Mouse (Mus musculus): ENCODE measurements around the gene Arap2. TPM values are rescaled to one million over a fixed set of nuclear protein-coding genes. Genes with fewer than 3 reads are reported as not detected.

Arap2 gene
- total and polyA plus RNA-seq, 2 experiments from 2014 or later, result 2.1 to 2.2 TPM

DNA sequence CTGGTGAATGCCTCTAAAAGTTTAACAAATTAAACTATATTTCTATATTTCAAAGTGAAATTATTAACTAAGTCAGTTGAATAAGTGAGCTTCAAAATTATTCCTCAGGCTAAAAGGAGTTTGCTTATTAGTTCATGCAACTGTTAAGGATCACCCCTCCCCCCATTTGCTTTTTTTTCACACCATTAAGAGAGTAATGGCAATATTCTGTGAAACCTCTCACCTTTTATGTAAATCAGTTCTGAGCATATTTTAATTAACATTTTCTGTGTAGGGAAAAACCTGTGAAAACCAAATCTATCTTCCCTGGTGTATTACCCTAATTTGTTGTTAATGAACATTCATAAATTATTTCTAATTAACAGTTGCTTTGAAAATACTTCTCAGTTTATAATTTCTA is 147.7 kb downstream of the Arap2 start:
- H3K4me2 ChIP-seq (ENCODE audit: low read depth, low read length), result no peak overlapping the region
- H3K9ac ChIP-seq (replicated peaks; ENCODE audit: low read depth, low read length), result no peak overlapping the region

DNA sequence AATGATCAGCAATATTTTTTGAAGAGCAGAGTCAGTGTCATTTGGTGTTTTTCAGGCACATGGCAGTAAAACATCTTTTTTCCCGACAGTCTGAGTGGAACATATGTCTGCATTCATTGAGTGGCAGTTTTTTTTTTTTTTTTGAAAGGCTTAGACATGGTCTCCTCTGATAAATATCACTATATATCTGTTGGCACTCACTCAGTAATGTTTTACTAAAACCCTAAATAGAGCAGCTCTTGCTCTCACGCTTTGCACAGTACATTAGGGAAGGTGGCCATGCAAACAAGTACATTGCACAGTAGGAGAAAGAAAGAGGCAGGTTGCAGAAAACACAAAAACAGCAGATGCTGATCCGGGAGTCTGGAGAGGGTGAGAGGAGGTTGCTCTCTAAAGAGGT is 154.0 kb downstream of the Arap2 start:
- no peak overlapping the region for H3K27ac ChIP-seq (ENCODE audit: low read depth)
- TF ChIP-seq CTCF (IDR thresholded peaks at IDR 0.05; ENCODE audit: low read depth) (no peak), EP300 (IDR thresholded peaks at IDR 0.05; ENCODE audit: low read depth) (no peak)
- 57% methylated on average over 3 of the region's 3 CpGs for WGBS

More for the DNA sequence above, 147.7 kb downstream of the Arap2 start:
- no peak overlapping the region for H3K27ac ChIP-seq (ENCODE audit: low read depth)
- TF ChIP-seq EP300 (IDR thresholded peaks at IDR 0.05; ENCODE audit: low read depth) (no peak), CTCF (IDR thresholded peaks at IDR 0.05; ENCODE audit: low read depth) (no peak)
- DNase-seq (ENCODE audit: low spot score) (no peak), ATAC-seq (ENCODE audit: insufficient read depth, low read depth) (no peak)
- no peak overlapping the region for H3K4me3 ChIP-seq (ENCODE audit: low read depth, low read length)
- no peaks in the 10 kb centered on the region for H3K4me1 ChIP-seq (ENCODE audit: control insufficient read depth, insufficient read depth)
- H3K36me3 ChIP-seq (replicated peaks; ENCODE audit: control insufficient read depth, insufficient read depth, low read length), result no peaks in the 10 kb centered on the region
- no peaks in the 10 kb centered on the region for H3K27me3 ChIP-seq (ENCODE audit: control insufficient read depth, insufficient read depth, low read length)
- no peaks in the 10 kb centered on the region for H3K9me3 ChIP-seq (replicated peaks; ENCODE audit: control insufficient read depth, low read length)

DNA sequence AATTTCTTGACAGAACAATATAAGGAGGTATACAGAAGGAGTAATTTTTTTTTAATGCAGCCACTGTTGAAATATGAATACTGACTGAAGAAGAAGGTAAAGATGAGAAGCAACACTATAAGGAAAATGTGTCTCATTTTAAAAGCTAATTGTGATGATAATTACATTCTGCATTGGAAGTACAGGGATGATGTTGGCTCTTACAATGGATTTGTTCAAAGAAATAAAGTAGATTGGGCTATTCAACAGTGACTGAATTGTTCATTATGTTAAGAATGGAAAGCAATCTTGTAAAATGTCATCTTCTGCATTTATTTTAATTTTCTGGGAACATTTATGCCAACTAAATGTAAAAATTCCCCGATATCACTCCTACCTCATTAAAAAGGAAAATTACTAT is 178.6 kb downstream of the Arap2 start:
- H3K9ac ChIP-seq (replicated peaks; ENCODE audit: low read depth, low read length), result no peak overlapping the region
- H3K27ac ChIP-seq (ENCODE audit: low read depth), result no peak overlapping the region
- H3K9me3 ChIP-seq (replicated peaks; ENCODE audit: control insufficient read depth, low read length), result no peaks in the 10 kb centered on the region
- DNase-seq (ENCODE audit: low spot score), result no peak
- 81% methylated on average over 1 of the region's 1 CpGs for WGBS
- no peaks in the 10 kb centered on the region for H3K4me1 ChIP-seq (ENCODE audit: control insufficient read depth, insufficient read depth)
- TF ChIP-seq CTCF (IDR thresholded peaks at IDR 0.05; ENCODE audit: low read depth) (no peak), EP300 (IDR thresholded peaks at IDR 0.05; ENCODE audit: low read depth) (no peak)
- no peaks in the 10 kb centered on the region for H3K36me3 ChIP-seq (replicated peaks; ENCODE audit: control insufficient read depth, insufficient read depth, low read length)
- H3K27me3 ChIP-seq (ENCODE audit: control insufficient read depth, insufficient read depth, low read length), result no peaks in the 10 kb centered on the region
- no peak overlapping the region for H3K4me2 ChIP-seq (ENCODE audit: low read depth, low read length)
- ATAC-seq (ENCODE audit: insufficient read depth, low read depth), result no peak
- H3K4me3 ChIP-seq (ENCODE audit: low read depth, low read length), result no peak overlapping the region

More for the DNA sequence above, 154.0 kb downstream of the Arap2 start:
- Histone ChIP-seq H3K4me2 (ENCODE audit: low read depth, low read length) (no peak overlapping the region), H3K4me1 (ENCODE audit: control insufficient read depth, insufficient read depth) (no peaks in the 10 kb centered on the region), H3K9ac (replicated peaks; ENCODE audit: low read depth, low read length) (no peak overlapping the region), H3K27me3 (ENCODE audit: control insufficient read depth, insufficient read depth, low read length) (no peaks in the 10 kb centered on the region), H3K36me3 (replicated peaks; ENCODE audit: control insufficient read depth, insufficient read depth, low read length) (no peaks in the 10 kb centered on the region), H3K9me3 (replicated peaks; ENCODE audit: control insufficient read depth, low read length) (no peaks in the 10 kb centered on the region), H3K4me3 (ENCODE audit: low read depth, low read length) (no peak overlapping the region)
- no peak for DNase-seq (ENCODE audit: low spot score)
- no peak for ATAC-seq (ENCODE audit: insufficient read depth, low read depth)

DNA sequence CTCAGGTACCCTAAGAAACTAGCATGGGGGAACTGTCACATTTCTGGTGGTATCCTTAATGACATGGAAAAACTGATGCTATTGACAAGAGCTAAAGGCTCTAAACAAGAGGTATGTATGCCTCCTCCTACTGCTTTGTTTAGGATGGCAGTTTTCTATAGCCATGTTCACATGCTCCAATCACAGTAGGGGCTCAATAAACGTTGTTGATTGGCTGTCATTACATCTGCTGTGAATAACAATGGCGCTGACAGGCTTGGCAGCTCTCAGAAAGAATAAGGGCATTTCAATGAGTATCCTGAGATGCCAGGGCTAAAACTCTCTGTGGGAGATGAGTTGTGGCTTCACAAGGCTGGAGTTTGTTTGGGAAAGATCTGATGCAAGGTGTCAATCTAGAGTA is 183.3 kb downstream of the Arap2 start:
- Histone ChIP-seq H3K27me3 (ENCODE audit: control insufficient read depth, insufficient read depth, low read length) (no peaks in the 10 kb centered on the region), H3K36me3 (replicated peaks; ENCODE audit: control insufficient read depth, insufficient read depth, low read length) (no peaks in the 10 kb centered on the region), H3K27ac (ENCODE audit: low read depth) (no peak overlapping the region), H3K4me2 (ENCODE audit: low read depth, low read length) (no peak overlapping the region), H3K4me1 (ENCODE audit: control insufficient read depth, insufficient read depth) (no peaks in the 10 kb centered on the region), H3K9ac (replicated peaks; ENCODE audit: low read depth, low read length) (no peak overlapping the region), H3K4me3 (ENCODE audit: low read depth, low read length) (no peak overlapping the region), H3K9me3 (replicated peaks; ENCODE audit: control insufficient read depth, low read length) (no peaks in the 10 kb centered on the region)
- no peak for TF ChIP-seq EP300 (IDR thresholded peaks at IDR 0.05; ENCODE audit: low read depth)
- TF ChIP-seq CTCF (IDR thresholded peaks at IDR 0.05; ENCODE audit: low read depth), result no peak
- 29% methylated on average over 2 of the region's 2 CpGs for WGBS
- ATAC-seq (ENCODE audit: insufficient read depth, low read depth) (no peak), DNase-seq (ENCODE audit: low spot score) (no peak)

DNA sequence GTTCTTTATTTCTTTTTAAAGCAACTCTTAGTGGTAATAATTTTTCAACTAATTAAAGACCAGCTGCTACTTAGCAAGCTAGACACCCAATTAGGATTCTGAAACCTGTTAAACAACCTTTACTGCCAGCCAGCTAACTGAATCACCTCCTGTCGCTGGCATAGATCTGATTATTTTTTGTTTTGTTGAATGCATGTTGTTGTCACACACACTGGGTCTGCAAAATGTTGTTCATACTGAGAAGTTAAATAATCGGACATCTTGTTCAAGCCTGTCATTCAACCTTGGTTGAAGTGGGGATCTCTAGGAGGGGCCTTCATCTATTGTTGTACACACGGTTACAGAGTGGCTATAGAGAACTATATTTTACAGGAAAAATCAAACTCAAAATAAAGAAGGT is 184.3 kb downstream of the Arap2 start:
- Histone ChIP-seq H3K27ac (ENCODE audit: low read depth) (no peak overlapping the region), H3K4me2 (ENCODE audit: low read depth, low read length) (no peak overlapping the region), H3K9me3 (replicated peaks; ENCODE audit: control insufficient read depth, low read length) (no peaks in the 10 kb centered on the region), H3K36me3 (replicated peaks; ENCODE audit: control insufficient read depth, insufficient read depth, low read length) (no peaks in the 10 kb centered on the region), H3K9ac (replicated peaks; ENCODE audit: low read depth, low read length) (no peak overlapping the region), H3K27me3 (ENCODE audit: control insufficient read depth, insufficient read depth, low read length) (no peaks in the 10 kb centered on the region), H3K4me1 (ENCODE audit: control insufficient read depth, insufficient read depth) (no peaks in the 10 kb centered on the region), H3K4me3 (ENCODE audit: low read depth, low read length) (no peak overlapping the region)
- 67% methylated on average over 3 of the region's 3 CpGs for WGBS
- no peak for ATAC-seq (ENCODE audit: insufficient read depth, low read depth)
- TF ChIP-seq CTCF (IDR thresholded peaks at IDR 0.05; ENCODE audit: low read depth) (no peak), EP300 (IDR thresholded peaks at IDR 0.05; ENCODE audit: low read depth) (no peak)
- no peak for DNase-seq (ENCODE audit: low spot score)

DNA sequence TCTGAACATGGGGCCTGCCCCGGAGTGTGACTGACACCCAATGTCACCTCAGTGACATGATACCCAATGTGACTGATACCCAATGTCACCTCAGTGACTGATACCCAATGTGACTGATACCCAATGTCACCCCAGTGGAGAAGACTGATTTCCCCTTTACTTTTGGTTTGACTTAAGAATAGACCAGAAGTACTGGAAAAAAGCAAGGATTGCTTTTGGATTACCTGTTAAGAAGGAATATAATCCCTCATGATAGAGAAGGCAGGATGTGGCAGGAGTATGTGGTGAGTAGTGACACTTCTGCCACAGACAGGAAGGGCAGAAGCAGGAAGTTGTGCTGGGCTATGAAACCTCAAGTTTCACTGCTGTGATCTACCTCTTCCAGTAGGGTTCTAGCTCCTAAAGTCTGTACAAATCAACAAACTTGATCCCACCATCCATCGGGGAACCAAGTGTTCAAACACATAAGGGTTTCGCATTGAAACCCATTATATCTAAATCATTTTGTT is 191.6 kb downstream of the Arap2 start:
- Histone ChIP-seq H3K4me2 (ENCODE audit: low read depth, low read length) (no peak overlapping the region), H3K4me1 (ENCODE audit: control insufficient read depth, insufficient read depth) (no peaks in the 10 kb centered on the region), H3K4me3 (ENCODE audit: low read depth, low read length) (no peak overlapping the region), H3K36me3 (replicated peaks; ENCODE audit: control insufficient read depth, insufficient read depth, low read length) (no peaks in the 10 kb centered on the region), H3K27me3 (ENCODE audit: control insufficient read depth, insufficient read depth, low read length) (no peaks in the 10 kb centered on the region), H3K9me3 (replicated peaks; ENCODE audit: control insufficient read depth, low read length) (no peaks in the 10 kb centered on the region), H3K27ac (ENCODE audit: low read depth) (no peak overlapping the region), H3K9ac (replicated peaks; ENCODE audit: low read depth, low read length) (no peak overlapping the region)
- no peak for DNase-seq (ENCODE audit: low spot score)
- TF ChIP-seq EP300 (IDR thresholded peaks at IDR 0.05; ENCODE audit: low read depth) (no peak), CTCF (IDR thresholded peaks at IDR 0.05; ENCODE audit: low read depth) (no peak)
- WGBS, result 79% methylated on average over 3 of the region's 3 CpGs
- ATAC-seq (ENCODE audit: insufficient read depth, low read depth), result no peak

Other genes with a start within 250 kb of the Arap2 start
- not detected in 2 replicates for gene Dthd1, start 47.7 kb upstream of the Arap2 start, total RNA-seq (2014; rRNA removed; ENCODE audit: low replicate concordance)
- gene Dthd1, start 47.7 kb upstream of the Arap2 start, polyA plus RNA-seq (2015; fragmentation: Nextera tagmentation; extraction: Ambion mirVana), result not detected in 2 replicates